Mouse (Mus musculus) adrenal gland, adult 2 months (tissue): ENCODE measurements around the gene Il34. TPM values are rescaled to one million over a fixed set of nuclear protein-coding genes. Genes with fewer than 3 reads are reported as not detected.

Experiments used
- DNase-seq: peaks from one replicate; pipeline ENCODE4 v3.0.0; 2021
- long read RNA-seq: library from polyadenylated mRNA; stranded (forward); transcript quantifications from one replicate; pipeline ENCODE4 v2.0.0, GENCODE M21; 2021
- polyA plus RNA-seq: library from polyadenylated mRNA; depleted of rRNA; stranded (reverse); fragments of >200 nt; gene quantifications from 2 replicates; pipeline ENCODE4 v1.2.3, GENCODE M21; 2012; rRNA removed
- total RNA-seq, 2 experiments: library from RNA; stranded (reverse); gene quantifications; 2 replicates each; pipeline ENCODE4 v1.2.3; 2021

Gene Il34
- total RNA-seq (10 to 100 TPM; 42.8 to 63.0 TPM), polyA plus RNA-seq (115 and 187 TPM in 2 replicates)
- long read RNA-seq, transcript Il34-201 (7 exons, 1,709 nt): major isoform, 8 of 25 reads
- long read RNA-seq, partial matches to known transcripts: 2 of 25 reads
- long read RNA-seq, other reads (novel, unspliced or antisense): 13 of 25 reads

DNA sequence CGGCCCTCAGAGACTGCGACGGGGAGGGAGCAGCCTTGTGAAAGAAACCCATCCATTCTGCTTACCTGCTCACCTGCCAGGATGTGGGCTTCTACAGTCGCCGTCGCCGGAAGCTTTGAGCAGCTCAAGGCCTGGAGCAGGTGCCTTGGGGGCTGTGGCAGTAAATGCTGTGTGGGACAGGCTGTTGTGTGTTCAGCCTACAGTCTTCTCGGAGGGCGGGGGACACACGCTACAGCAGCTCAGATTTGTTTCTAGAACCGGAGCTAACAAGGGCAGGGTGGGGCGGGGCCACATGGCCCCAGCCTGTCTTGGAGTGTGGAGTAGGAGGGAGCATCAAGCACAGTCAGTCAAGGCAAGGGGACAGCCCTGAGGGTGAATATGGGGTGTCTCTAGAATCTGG is at the start of gene Il34:
TSS of gene Il34 (minus strand) at position 256 of the 400 bp plus-strand sequence.
- DNase-seq: peak; percentile 52

DNA sequence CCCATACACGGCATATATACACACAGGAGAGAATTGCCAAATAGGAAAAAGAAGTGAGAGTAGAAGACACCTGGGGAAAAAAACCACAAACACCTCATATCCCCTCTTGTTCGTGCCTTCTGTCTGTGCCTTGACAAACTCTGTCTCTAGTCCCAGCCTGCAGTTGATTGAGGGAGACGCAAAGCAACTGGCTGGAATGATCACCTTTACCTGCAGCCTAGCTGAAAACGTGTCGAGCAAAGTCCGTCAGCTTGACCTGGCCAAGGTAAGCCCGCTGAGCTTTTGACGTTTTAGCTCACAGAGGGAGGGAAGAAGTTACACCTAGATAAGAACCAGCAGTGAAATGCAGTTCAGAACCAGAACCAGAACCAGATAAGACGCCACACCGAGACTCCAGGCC is 45.5 kb upstream of the Il34 start:
- DNase-seq: no peak

DNA sequence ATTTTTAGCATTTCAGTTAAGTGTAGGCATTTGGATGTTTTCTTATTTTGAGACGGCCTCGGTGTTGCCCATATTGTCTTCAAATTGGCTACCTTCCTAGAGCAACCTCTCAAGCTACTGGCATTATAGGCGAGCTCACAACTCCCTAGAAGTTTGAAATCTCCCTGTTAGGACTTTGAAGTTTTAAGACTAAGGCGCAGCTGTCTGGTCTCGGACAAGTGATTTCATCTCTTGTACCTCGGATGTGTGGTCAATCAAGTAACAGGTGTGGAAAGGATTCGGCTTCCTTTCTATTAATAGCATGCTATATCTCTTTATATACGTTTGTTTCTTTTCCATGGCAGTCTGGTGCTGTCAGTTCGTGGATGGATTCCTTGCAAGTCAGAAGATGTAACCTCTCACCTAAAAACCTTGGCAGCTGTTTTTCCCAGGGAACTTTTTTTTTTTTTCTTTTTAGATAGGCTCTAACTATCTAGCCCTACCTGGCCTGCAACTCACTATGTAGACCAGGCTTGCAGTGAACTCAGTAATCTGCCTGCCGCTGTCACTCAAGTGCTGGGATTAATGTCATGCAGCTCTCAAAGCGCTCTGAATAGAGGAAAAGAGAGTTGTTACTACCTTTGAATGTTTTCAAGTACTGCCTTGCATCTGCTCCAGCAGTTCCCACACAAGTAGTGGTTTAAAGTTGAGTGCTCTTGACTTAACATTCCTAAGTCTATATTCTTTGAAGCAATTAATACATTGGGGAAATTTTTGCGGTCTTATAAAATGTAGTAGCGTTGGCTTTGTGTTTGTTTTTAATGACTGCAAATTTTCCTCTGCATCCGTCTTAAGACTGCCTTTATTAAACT is 42.1 kb upstream of the Il34 start:
- no peak for DNase-seq

DNA sequence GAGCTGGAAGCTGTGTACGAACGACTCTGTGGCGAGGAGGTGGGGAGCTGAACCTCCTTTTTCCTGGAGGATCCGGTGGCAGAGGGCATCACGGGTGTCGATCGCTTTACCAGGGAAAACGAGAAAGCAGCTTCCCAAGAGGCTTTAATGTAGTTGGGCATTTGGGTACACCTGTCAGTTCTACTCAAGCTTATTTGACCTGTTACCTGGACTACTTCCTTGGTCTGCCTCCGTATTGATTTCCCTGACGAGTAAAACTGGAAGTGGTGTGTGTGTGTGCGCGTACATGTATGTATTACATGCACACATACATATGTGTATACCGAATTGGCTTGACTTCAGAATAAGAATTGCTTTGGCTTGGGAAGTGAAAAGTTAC is 41.4 kb upstream of the Il34 start:
- no peak for DNase-seq

DNA sequence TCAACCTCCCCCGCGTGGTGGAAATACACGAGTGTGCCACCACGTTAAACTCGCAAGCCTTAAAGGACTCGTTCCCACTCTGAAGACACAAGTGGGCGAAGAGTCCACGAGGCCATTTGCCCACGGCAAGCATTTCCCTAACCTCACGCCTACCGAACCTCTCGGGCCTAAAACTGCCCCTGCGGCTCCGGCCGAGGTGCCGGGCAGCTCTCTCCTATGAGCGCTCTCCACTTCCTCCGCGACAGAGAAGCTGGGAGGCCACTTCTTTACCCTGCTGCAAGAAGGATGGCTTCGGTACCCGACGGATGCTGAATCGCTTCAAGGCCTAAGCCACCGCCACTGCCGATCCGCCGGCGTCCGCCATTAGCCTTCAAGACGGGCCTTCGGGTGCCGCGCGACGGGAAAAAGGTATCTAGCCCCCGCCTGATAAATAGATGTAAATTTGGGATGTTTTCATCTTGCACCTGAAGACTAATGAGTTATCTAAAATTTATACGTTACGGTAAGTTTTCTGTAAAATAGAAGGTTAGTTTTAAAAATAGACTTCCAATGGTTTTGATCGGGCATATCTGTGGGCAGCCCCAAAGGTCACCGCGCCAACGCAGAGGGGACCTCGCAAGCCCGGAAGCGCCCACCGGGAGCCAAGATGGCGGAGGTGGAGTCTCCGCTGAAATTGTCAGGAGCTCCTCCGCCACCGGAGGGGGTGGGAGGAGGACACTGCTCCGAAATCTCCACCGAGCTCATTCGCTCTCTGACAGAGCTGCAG is 40.9 kb upstream of the Il34 start, which contains the start of the genes Cog4 and Sf3b3:
TSS of gene Cog4 (plus strand) at position 196 of the 766 bp plus-strand sequence.
TSS of gene Sf3b3 (minus strand) at position 383 of the 766 bp plus-strand sequence.
- DNase-seq: peak; percentile 87

DNA sequence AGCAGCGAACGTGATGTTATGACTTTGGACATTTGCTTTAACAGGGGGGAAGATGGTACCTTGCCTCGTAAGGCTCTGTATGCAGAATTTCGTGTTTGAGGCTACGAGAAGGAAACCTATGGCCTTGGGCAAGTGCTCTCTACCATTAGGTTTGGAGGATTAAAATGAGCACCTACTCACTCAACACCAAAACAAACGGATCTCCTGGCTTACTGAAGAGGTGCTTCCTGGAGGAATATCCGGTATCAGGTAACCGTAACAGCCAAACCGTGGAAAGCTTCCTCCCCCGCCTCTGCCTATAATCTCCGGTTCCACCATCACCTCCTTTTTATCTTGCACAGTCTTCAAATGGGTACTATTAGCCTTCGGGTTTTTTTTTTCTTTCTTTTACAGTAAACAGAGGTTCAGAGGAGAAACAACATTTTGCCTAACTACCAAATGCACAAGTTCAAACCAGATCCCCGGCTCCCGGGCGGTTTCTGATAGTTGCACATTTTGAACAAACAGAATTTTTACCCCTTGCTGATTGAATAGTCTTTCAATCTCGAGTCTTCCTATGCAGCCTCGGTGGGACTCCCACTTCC is 40.2 kb upstream of the Il34 start:
- no peak for DNase-seq

DNA sequence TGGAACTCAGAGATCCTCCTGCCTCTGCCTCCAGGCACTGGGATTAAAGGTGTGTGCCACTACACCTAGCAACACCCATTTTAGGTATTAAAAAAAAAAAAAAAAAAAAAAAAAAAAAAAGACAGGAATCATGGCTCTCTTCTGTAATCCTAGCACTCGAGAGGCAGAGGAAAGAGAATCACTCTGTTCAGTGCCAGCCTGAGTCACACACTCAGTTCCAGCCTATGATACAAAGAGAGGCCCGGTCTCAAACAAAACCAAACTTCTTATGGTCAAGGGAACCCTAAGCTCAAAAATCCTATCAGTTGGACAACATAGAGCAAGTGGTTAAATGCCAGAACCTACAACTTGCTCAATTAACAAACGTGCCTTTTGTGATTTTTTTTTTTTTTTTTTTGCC is 39.2 kb upstream of the Il34 start:
- no peak for DNase-seq

DNA sequence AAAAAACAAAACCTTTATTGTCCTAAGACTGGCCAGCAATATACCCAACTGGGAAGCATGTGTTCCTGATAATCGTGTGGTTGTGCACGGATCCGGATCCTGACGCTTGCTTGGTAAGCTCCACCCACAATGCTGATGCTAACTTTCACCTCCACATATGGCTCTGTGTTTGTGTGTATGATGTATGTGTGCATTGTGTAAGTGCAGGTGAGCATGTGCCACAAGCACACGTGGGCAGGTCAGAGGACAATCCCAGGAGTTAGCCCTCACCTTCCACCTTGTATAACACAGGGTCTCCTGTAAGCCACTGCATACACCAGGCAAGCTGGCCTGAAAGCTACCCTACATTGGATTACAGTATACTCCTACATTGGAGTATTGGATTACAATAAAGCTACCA is 37.5 kb upstream of the Il34 start:
- DNase-seq: no peak

DNA sequence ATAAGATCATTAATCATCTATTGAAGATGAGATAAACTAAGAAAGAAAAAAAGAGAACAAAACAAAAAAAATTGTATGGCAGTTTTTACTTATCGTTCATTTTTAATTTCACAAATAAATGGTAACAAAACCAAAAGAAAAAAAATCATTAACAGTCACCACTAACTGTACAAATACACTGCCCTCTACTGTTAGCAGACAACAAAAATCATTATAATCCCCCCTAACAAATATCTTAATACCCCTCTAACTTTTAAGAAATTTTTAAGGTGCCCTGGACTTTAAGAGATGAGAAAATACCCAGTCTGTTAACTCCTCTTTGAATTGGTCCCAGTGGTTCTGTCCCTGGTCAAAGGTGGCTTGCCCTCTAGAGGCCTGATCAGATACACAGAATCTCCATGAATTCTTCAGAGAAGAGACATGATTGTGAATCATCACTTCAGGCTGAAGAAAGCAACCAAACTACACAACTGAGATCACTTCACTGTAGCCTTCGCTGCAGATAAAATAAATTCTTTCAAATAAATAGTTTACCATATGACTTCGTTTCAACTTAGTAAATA is 36.4 kb upstream of the Il34 start:
- DNase-seq: no peak

DNA sequence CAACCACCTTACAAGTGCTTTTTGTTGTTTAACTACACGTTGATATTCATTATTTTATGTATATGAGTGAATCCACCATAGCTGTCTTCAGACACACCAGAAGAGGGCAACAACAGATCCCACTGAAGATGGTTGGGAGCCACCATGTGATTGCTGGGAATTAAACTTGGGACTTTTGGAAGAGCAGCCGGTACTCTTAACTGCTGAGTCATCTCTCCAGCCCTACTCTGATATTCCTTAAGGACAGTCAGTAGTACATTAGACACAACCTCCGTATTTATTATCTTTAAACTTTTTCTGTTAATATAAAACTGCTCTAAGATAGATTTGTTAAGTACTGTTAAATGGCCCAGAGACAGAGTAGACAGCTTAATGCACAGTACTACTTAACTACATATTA is 26.2 kb upstream of the Il34 start:
- DNase-seq: no peak

DNA sequence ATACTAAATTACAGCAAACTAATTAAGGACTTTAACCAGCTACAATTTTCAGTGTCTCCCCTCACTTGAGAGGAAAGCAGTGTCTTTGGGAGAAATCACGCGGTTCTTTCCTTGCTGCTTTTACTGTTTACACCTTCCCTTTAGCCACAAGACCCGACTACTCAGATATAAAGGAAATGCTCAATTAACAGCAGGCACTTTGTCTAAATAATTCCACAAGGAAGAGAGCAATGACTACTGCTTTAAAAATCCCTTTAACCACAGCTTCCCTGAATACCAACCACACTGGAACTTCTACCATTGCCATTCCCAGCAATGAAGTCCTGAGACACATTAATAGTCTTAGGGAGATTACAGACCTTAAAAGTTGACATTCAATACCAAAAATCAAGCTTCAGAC is 22.8 kb upstream of the Il34 start:
- no peak for DNase-seq

DNA sequence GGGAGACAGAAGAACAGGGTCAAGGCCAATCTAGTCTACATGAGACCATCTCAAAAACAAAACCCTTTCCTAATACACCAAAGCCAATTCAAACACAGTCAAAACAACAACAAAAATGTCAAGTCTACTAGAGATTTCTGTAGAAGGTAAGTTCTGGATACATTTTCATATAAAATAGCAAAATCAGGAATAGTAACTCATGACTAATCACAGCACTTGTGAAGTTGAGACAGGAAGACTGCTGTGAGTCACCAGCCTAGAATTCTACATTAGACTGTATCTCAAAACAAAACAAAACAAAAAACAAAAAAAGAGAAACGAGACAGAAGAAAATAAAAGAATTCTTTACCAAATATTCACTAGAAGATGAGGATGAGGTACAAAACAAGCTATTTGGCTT is 19.1 kb upstream of the Il34 start:
- DNase-seq: no peak

DNA sequence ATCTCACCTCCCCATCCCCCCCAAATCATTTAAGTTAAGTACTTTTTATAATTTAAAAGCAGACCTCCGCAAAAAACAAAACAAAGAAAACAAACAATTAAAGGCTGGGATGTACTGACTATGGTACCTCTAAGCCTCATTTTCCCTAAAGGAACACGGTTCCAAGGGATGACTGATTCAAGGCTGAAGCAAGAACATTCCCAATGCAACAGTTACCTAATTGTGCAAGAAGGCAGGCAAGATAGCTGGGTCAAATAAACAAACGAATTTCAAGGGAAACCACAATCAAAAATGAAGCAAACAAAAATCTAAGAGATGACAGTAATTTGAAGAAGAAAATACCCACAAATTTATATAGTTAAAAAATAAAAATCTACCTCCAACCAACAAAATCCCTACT is 16.2 kb upstream of the Il34 start:
- no peak for DNase-seq

DNA sequence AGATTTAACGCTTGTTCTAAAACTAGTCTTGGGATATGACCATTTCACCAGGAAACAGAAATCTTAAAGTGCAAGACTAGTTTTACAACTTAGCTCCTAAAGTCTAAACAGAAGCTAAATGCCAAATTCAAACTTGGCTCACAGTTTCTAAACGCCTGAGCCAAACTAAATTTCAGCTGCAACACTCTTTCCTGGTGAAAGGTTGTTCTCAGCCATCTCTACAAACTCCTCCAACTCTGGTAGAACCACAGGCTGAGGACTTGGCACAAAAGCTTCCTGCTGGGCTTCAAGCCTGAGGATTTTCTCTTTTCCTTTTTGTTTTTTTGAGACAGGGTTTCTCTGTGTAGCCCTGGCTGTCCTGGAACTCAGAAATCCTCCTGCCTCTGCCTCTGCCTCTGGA is 14.5 kb upstream of the Il34 start:
- no peak for DNase-seq

DNA sequence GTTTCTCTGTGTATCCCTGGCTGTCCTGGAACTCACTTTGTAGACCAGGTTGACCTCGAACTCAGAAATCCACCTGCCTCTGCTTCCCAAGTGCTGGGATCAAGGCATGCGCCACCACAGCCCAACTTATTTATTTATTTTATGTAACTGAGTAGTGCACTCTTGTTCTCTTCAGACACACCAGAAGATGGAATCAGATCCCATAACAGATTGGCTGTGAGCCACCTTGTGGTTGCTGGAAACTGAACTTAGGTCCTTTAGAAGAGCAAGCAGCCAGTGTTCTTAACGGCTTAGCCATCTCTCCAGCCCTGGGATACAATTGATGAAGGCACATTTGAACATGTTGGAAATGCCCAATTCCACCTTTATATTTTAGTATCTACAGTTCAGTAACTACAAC is 12.9 kb upstream of the Il34 start:
- DNase-seq: no peak

DNA sequence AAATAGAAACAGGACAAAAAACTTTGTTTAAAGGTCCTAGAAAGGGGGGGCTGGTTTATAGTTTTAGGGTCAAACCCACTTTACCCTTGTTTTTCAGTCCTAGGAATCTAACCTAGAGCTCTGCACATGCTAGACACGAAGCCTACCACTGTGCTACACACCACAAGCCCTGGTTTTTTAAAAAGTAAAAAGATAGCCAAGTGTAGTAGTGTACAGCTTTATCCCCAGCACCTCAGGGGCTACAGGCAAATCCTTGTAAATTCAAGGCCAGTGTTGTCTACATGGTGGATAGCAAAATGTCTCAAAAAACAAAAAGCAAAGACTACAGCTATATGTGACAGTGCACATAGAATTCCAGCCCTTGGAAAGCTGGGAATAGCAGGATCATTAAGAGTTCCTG is 11.3 kb upstream of the Il34 start:
- no peak for DNase-seq

DNA sequence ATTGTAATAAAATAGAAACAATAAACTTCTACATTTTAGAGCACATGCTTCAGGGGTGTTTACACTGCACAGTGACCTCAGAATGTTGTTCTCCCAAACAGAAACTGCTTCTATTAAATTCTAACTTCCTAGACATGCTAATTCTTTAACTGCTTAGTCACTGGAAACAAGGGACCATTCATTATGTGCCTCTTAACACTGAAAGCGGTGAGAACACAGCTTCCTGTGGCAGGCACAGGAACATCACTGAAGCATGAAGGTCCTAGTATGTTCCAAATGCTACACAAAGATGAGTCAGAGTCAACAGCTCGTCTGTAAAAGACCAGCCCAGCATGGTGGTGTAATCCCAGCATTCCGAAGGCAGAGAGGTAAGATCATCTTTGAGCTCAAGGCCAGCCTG is 9.6 kb upstream of the Il34 start:
- no peak for DNase-seq

DNA sequence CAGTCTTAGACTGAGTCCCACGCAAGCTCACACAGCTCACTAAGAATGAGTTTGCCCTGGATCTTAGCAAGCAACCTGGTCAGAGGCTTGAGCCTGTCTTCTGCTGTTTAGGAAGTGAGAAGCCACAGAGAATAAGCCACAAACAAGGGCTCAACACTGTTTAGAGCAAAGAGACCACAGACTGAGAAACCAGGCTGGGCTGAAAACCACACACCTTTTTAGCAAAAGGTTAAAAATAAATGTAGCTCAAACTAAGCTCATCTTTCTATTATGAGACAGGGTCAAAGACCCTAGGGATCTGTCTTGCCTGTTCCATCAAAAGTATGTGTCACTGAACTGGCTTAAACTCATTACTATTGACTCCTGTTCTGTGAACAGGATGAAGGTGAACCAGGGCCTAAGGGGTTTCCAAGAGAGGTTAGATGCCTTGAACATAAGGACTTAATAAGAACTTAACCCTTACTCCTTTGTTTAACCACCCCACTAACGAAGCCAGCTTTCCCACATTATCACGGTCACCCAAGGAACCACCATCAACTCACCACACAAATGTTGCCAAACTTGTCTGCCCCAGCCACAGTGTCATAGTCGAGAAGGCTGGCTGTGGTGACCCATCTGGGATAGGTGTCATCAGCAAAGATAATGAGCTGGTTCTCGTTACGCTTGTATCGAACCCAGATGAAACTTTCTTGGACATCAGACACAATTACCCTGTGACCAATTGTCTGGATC is 7.5 kb upstream of the Il34 start:
- no peak for DNase-seq

DNA sequence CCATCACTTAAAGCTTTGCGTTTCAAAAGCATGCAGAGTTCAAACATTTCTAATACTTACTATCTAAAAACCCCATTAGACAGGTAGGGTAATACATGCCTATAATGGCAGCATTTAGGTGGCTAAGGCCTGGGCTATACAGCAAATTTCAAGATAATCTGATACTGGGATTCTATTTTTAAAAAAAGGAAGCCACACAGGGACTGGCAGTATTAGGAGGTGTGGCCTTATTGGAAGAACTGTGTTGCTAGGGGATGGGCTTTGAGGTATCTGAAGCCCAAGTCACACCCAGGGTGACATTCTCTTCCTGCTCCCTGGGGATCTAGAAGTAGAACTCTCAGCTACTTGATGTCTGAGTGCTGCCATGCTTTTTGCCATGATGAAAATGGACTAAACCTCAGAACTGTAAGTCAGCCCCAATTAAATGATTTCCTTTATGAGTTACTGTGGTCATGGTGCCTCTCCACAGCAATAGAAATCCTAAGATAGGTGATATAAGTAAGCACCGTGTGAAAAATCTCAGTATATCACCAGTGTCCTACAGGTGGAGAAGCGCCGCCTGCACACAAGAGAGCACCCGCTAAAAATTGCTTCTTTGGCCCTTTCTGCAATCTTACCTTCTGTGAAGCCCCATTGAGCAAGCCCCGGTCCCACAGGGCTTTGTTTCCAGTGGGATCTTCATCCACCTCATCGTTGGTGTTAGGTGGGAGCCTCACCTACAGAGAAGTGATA is 6.8 kb upstream of the Il34 start:
- no peak for DNase-seq

DNA sequence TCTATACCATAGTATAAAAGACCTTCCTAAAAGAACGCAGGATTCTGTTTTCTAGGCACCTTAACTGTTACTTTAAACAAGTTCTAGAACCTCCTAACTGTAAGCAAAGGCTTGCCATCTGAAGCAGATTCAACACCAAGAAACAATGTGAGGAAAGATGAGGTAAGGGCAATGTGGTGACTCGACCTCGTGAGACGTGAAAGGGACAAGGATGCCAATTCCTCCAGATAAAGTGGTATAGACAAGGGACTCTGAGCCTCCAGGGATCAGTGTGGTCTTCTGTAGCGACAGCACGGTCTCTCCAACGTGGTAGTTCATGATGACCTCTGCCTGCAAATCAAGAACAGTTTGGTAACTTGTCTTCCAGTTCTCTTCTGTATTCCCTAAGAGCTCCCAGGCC is 6.1 kb upstream of the Il34 start:
- no peak for DNase-seq

DNA sequence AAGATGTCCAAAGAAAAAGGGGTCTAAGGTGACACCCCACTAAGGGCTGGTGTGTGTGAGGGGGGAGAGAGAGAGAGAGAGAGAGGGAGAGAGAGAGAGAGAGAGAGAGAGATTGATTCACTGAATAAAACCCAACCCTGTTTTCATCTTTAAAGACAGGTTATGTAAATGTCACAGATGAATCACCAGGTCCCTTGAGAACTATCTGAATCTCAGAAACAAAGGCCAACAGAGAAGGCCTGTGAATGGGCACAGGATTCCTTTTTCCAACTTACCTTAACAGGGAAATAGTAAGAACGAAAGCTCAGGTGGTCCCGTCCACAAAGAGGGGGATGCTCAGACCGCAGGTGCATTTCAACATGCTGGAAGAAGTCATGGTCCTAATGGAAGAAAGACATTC is 5.4 kb upstream of the Il34 start:
- DNase-seq: no peak
